Mouse (Mus musculus): ENCODE results near the gene Rps10.

DNA sequence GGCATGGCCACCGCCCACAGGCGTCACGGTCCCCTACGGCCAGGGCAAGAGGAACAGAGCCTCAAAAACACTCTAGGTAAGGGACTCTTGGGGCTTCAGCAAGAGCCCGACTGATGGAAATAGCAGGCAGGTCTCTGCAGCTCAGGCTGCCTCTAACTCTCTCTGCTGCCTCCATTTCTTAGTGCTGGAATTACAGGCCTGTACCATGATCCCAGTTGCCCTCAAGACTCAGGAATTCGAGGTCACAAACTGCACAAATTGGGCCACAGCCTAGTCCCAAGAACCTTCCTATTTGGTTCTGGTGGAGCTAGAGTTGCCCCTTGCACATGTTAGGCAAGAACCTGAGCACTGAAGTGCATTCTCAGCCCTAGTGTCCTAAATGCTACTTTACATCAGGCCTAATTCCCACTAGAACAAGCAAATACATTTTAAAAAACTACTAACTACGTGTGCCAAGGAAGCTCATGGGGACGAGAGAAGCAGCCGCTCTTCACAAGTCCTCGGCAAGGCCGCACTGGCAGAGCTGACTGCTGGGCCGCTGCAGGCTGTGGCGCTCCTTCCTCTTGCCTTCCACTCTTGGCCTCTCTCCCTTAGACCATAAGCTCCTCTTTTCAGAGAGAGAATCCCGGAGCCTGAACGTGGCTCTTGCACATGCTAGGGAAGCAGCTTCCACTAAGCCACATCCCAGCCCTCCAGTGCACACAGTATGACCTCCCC, 40.7 kb downstream of the Rps10 start:
- TF ChIP-seq CTCF (IDR thresholded peaks at IDR 0.05; ENCODE audit: low read depth) (no peak), EP300 (IDR thresholded peaks at IDR 0.05; ENCODE audit: low read depth) (no peak)

All from liver, embryonic 14.5 days (tissue).